Mouse (Mus musculus) midbrain, embryonic 16.5 days (tissue): ENCODE data around the gene Cnr1. TPM values are rescaled to one million over a fixed set of nuclear protein-coding genes. Genes with fewer than 3 reads are reported as not detected.

Source experiments
- ATAC-seq: fragments of 200-750 bp; cut with Nextera tagmentation; 2 replicates; pipeline ENCODE4 v1.8.0; 2017; ENCODE audit warnings: moderate TSS enrichment
- H3K27ac ChIP-seq: fragments of 300-500 bp; sonication (generic); 2 replicates; pipeline ENCODE4 v1.5.1; 2014; ENCODE audit warnings: mild to moderate bottlenecking, low read length, mixed read lengths
- H3K27me3 ChIP-seq: fragments of 300-500 bp; sonication (generic); 2 replicates; pipeline ENCODE4 v1.6.1; 2014; ENCODE audit warnings: low read depth, low read length, mixed read lengths; ENCODE audit not compliant: control insufficient read depth, insufficient read depth
- H3K36me3 ChIP-seq: fragments of 300-500 bp; sonication (generic); 2 replicates; pipeline ENCODE4 v1.6.1; 2014; ENCODE audit warnings: mild to moderate bottlenecking, low read length, moderate library complexity, mixed read lengths; ENCODE audit not compliant: control insufficient read depth, insufficient read depth
- H3K4me1 ChIP-seq: fragments of 300-500 bp; sonication (generic); 2 replicates; pipeline ENCODE4 v1.6.1; 2014; ENCODE audit warnings: mild to moderate bottlenecking, low read length, mixed read lengths; ENCODE audit not compliant: control insufficient read depth, insufficient read depth
- H3K4me2 ChIP-seq: fragments of 300-500 bp; sonication (generic); 2 replicates; pipeline ENCODE4 v1.6.1; 2014; ENCODE audit warnings: mild to moderate bottlenecking, low read length, mixed read lengths
- H3K4me3 ChIP-seq: fragments of 300-500 bp; sonication (generic); 2 replicates; pipeline ENCODE4 v1.5.1; 2014; ENCODE audit warnings: low read depth, mild to moderate bottlenecking, low read length, moderate library complexity, mixed read lengths
- H3K9ac ChIP-seq: fragments of 300-500 bp; sonication (generic); 2 replicates; pipeline ENCODE4 v1.6.1; 2014; ENCODE audit warnings: low read depth, low read length, mixed read lengths
- H3K9me3 ChIP-seq: fragments of 300-500 bp; sonication (generic); replicated peaks from 2 replicates; pipeline ENCODE4 v1.6.1; 2014; ENCODE audit warnings: mild to moderate bottlenecking, low read length, mixed read lengths; ENCODE audit not compliant: control insufficient read depth, poor library complexity, severe bottlenecking
- WGBS: fragments of 180-500 bp; shearing (Covaris S2); extraction: QIAGEN DNeasy Blood & Tissue Kit; methylation state at CpG from one replicate; pipeline ENCODE4 v1.1.7; 2014; 5-methylcytosine and 5-hydroxymethylcytosine counted together
- polyA plus RNA-seq: library from polyadenylated mRNA; unstranded; fragments of >200 nt; fragmentation: Nextera tagmentation; extraction: Ambion mirVana; gene quantifications from 2 replicates; pipeline ENCODE4 v1.2.1, GENCODE M21; 2015

The Cnr1 gene
- polyA plus RNA-seq, 1 experiment from 2014 or later, result 51.7 TPM

DNA sequence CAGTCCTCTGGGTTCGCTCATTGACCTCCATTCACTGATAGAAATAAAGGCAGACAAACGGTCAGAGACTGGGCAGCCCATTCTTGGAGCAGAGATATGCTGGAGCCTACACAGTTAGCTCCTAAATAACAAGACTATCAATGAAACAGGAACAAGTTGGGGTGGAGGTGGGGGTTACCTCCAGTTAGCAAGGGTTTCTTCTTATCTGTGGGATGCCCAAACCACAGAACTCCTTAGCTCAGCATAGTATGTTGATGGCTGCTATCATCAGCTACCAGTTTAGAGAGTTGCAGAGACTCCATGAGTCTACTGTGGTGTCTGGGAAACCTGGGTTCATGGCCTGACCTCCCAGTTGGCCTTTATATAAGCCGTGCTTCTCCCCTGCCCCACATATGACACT, 33.0 kb downstream of the Cnr1 start:
- H3K9me3 ChIP-seq, result no peaks in the 10 kb centered on the region
- no peak for ATAC-seq
- H3K27ac ChIP-seq, result no peak overlapping the region

DNA sequence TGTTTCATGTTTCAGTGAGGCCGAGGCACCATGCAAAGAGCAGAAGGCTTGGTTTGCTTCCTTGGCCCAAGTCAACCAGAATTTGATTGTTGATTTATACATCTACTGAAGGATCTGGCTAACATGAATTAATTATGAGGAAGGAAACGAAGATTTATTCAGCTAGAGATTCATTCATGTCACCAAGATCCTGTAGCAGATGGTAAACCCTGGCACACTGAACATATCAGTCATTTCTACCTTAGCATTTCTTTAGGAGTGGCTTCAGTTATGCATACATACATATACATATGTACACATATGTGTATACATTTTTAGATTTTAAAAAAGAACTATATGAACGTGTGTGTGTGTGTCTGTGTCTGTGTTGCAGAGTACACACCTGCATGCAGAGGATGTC, 34.1 kb downstream of the Cnr1 start:
- Histone ChIP-seq H3K27ac (no peak overlapping the region), H3K36me3 (no peaks in the 10 kb centered on the region), H3K4me1 (no peaks in the 10 kb centered on the region), H3K9ac (no peak overlapping the region), H3K27me3 (no peaks in the 10 kb centered on the region), H3K4me2 (no peak overlapping the region), H3K9me3 (no peaks in the 10 kb centered on the region), H3K4me3 (no peak overlapping the region)
- WGBS, result 76% methylated on average over 3 of the region's 3 CpGs
- no peak for ATAC-seq

More for the DNA sequence above, 33.0 kb downstream of the Cnr1 start:
- H3K4me3 ChIP-seq, result no peak overlapping the region
- H3K27me3 ChIP-seq, result no peaks in the 10 kb centered on the region
- H3K9ac ChIP-seq, result no peak overlapping the region
- H3K4me2 ChIP-seq, result no peak overlapping the region
- H3K4me1 ChIP-seq, result no peaks in the 10 kb centered on the region
- no peaks in the 10 kb centered on the region for H3K36me3 ChIP-seq
- WGBS, result 83% methylated on average over 3 of the region's 3 CpGs

DNA sequence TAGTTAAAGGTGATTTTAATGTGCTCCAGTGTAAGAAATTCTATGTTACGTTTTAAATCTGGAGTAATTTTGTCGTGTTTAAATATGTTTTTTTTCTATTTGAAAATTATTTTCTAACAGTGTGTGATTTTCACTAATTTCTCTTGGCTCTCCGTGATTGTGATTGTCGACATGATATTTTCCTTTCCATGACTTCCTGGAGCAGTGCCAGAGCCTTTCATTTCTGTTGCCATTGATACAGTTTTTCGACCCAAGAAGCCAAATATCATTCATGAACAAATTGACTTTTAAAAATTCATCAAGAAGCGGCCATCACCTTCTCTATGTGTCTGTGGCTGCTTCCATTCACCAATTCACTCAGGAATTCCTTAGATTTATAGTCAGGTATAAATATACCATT, 35.4 kb downstream of the Cnr1 start:
- ATAC-seq, result no peak
- Histone ChIP-seq H3K9me3 (no peaks in the 10 kb centered on the region), H3K27ac (no peak overlapping the region), H3K9ac (no peak overlapping the region), H3K4me1 (no peaks in the 10 kb centered on the region), H3K4me2 (no peak overlapping the region), H3K4me3 (no peak overlapping the region), H3K36me3 (no peaks in the 10 kb centered on the region), H3K27me3 (no peaks in the 10 kb centered on the region)
- 89% methylated on average over 6 of the region's 6 CpGs for WGBS

DNA sequence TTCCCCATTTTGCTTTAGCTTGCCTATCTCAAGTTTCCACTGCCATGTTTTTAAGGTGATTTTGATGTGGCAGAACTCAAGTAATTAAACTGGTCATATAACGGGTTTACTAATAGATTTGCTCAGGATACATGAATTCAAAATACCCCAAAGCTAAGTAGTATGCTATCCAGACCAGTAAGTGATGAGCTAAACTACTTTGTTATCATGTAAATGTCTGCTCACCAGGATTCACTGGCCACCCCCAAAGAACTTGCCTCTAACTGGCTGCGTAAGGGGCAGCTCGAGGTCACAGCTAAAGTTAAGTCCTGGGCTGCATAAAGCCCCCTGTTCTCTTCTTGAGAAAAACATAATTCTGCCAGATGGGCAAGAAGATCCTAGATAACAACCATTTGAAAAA, 46.3 kb downstream of the Cnr1 start:
- no peak for ATAC-seq

DNA sequence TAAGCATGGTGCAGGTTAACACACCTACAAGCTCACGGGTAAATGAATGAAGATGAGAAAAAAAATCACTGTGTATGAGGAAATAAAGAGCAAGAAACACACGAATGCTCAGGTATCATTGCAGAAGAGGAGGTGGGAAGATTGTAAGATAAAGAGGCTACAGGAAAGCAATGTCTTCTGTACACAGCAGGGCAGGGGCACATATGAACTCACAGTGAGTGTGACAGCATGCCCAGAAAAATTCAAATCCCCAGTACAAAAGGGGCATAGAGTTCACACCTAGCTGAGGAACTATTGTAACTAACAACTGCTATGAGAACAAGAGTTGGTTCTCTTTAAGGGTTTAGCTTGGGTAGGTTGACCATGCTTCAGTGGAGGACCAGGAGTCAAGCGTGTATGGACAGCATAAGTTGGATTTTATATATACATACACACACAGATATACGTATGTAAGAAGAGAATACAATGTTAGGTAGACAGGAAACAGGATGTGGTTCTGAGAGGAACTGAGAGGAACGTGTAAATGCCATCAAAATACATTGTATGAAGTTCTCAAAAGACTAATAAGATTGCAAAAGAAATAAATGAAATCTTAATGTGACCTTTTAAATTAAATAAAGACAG, 64.2 kb downstream of the Cnr1 start:
- H3K36me3 ChIP-seq, result no peaks in the 10 kb centered on the region
- no peaks in the 10 kb centered on the region for H3K9me3 ChIP-seq
- 0 out of 2 replicates have a peak, but pooled peaks cover 4% of the 10 kb centered on the region for H3K4me1 ChIP-seq
- H3K9ac ChIP-seq, result no peak overlapping the region
- H3K4me2 ChIP-seq, result no peak overlapping the region
- H3K27ac ChIP-seq, result no peak overlapping the region
- 85% methylated on average over 5 of the region's 5 CpGs for WGBS
- ATAC-seq, result no peak
- no peak overlapping the region for H3K4me3 ChIP-seq
- H3K27me3 ChIP-seq, result no peaks in the 10 kb centered on the region

More for the DNA sequence above, 46.3 kb downstream of the Cnr1 start:
- H3K36me3 ChIP-seq, result no peaks in the 10 kb centered on the region
- no peak overlapping the region for H3K4me2 ChIP-seq
- H3K4me3 ChIP-seq, result no peak overlapping the region
- no peak overlapping the region for H3K27ac ChIP-seq
- H3K27me3 ChIP-seq, result no peaks in the 10 kb centered on the region
- H3K4me1 ChIP-seq, result 0 out of 2 replicates have a peak, but pooled peaks cover 4% of the 10 kb centered on the region
- 67% methylated on average over 3 of the region's 3 CpGs for WGBS
- H3K9ac ChIP-seq, result no peak overlapping the region
- no peaks in the 10 kb centered on the region for H3K9me3 ChIP-seq

DNA sequence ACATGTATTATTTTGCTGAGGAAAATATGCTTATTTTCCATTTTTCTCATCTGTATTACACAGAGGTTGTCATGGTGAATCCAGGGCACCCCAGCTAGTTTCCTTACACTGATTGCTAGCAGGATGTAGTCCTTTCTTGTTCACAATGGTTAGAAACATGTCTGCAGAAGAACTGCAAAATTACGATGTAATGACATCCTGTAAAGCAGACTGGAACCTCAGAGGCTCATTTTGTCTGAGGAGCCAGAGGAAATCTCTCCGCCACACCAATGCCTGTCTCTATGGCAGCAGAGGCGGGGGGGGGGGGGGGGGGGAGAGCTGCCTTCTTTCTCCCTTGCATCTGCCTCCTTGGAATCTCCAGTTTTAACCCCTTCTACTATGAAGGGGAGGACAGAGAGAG, 68.3 kb downstream of the Cnr1 start:
- Histone ChIP-seq H3K27ac (peak overlapping the region; percentile 11; the same call in 1 of the 2 replicates), H3K36me3 (no peaks in the 10 kb centered on the region), H3K9ac (no peak overlapping the region), H3K27me3 (no peaks in the 10 kb centered on the region), H3K9me3 (no peaks in the 10 kb centered on the region), H3K4me2 (no peak overlapping the region), H3K4me1 (0 out of 2 replicates have a peak, but pooled peaks cover 4% of the 10 kb centered on the region), H3K4me3 (no peak overlapping the region)
- WGBS, result 30% methylated on average over 2 of the region's 3 CpGs
- peak; percentile 51 for ATAC-seq

DNA sequence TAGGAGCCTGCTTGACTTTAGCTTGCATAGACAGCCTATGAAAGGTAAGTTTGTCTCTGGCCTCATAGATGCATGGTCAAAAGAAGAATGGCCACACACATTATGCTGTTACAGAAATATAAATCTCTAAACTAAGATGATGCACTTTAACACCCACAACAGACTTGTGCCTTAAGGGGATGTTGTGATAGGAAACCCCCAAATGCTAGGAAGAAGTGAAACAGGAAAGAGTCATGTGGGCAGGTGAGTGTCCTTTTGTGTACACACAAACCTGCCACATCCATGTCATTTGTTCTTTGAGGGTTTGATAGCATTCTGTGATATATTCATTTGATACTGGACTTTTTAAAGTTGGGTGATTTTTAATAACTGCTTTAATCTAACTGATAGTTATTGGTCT, 72.0 kb downstream of the Cnr1 start:
- Histone ChIP-seq H3K4me2 (no peak overlapping the region), H3K27ac (no peak overlapping the region), H3K9me3 (no peaks in the 10 kb centered on the region), H3K36me3 (no peaks in the 10 kb centered on the region), H3K4me1 (0 out of 2 replicates have a peak, but pooled peaks cover 4% of the 10 kb centered on the region), H3K4me3 (no peak overlapping the region), H3K9ac (no peak overlapping the region), H3K27me3 (no peaks in the 10 kb centered on the region)
- no peak for ATAC-seq

Other genes with a start within 250 kb of the Cnr1 start
- 0.84 and 0.87 TPM in 2 replicates for gene Spaca1, start 125.6 kb downstream of the Cnr1 start, polyA plus RNA-seq